Mouse (Mus musculus): ENCODE measurements around the gene Ncs1. TPM values are rescaled to one million over a fixed set of nuclear protein-coding genes. Genes with fewer than 3 reads are reported as not detected.

The Ncs1 gene
- polyA plus RNA-seq, 1 experiment from 2014 or later = 45.6 TPM

- DNase-seq (ENCODE audit: low spot score) (peak; percentile 38), ATAC-seq (ENCODE audit: low read depth) (peak; percentile 30)
- Histone ChIP-seq H3K27ac (replicated peaks; ENCODE audit: low read depth, low read length) (peak overlapping the region; percentile 72), H3K36me3 (ENCODE audit: control insufficient read depth, insufficient read depth, low read length) (0 out of 2 replicates have a peak, but pooled peaks cover 4% of the 10 kb centered on the region), H3K9me3 (ENCODE audit: control insufficient read depth, low read length) (no peaks in the 10 kb centered on the region), H3K9ac (ENCODE audit: low read depth, low read length) (peak overlapping the region; percentile 89), H3K27me3 (replicated peaks; ENCODE audit: control insufficient read depth, insufficient read depth, low read length) (no peaks in the 10 kb centered on the region), H3K4me3 (ENCODE audit: low read depth, low read length) (peak overlapping the region; percentile 81), H3K4me2 (ENCODE audit: low read depth, low read length) (peak overlapping the region; percentile 81), H3K4me1 (ENCODE audit: control insufficient read depth, insufficient read depth, low read length) (peaks cover 22% of the 10 kb centered on the region)
- WGBS = 0% methylated on average over 25 of the region's 41 CpGs
These were observed 788 bp downstream of the Ncs1 start for GRCm38 (mm10) chr2:31246251-31246971.

- 0 out of 2 replicates have a peak, but pooled peaks cover 4% of the 10 kb centered on the region for H3K36me3 ChIP-seq (ENCODE audit: control insufficient read depth, insufficient read depth, low read length)
- no peak for DNase-seq (ENCODE audit: low spot score)
- H3K9me3 ChIP-seq (ENCODE audit: control insufficient read depth, low read length) = no peaks in the 10 kb centered on the region
- peaks cover 22% of the 10 kb centered on the region for H3K4me1 ChIP-seq (ENCODE audit: control insufficient read depth, insufficient read depth, low read length)
- H3K9ac ChIP-seq (ENCODE audit: low read depth, low read length) = no peak overlapping the region
- H3K27ac ChIP-seq (replicated peaks; ENCODE audit: low read depth, low read length) = no peak overlapping the region
- ATAC-seq (ENCODE audit: low read depth) = no peak
- no peaks in the 10 kb centered on the region for H3K27me3 ChIP-seq (replicated peaks; ENCODE audit: control insufficient read depth, insufficient read depth, low read length)
- H3K4me3 ChIP-seq (ENCODE audit: low read depth, low read length) = no peak overlapping the region
- WGBS = 87% methylated on average over 6 of the region's 6 CpGs
- H3K4me2 ChIP-seq (ENCODE audit: low read depth, low read length) = no peak overlapping the region
These were observed 3.2 kb downstream of the Ncs1 start for GRCm38 (mm10) chr2:31248856-31249255.

- Histone ChIP-seq H3K4me2 (ENCODE audit: low read depth, low read length) (no peak overlapping the region), H3K4me3 (ENCODE audit: low read depth, low read length) (no peak overlapping the region), H3K36me3 (ENCODE audit: control insufficient read depth, insufficient read depth, low read length) (0 out of 2 replicates have a peak, but pooled peaks cover 4% of the 10 kb centered on the region), H3K27me3 (replicated peaks; ENCODE audit: control insufficient read depth, insufficient read depth, low read length) (no peaks in the 10 kb centered on the region), H3K9ac (ENCODE audit: low read depth, low read length) (no peak overlapping the region), H3K4me1 (ENCODE audit: control insufficient read depth, insufficient read depth, low read length) (peaks cover 28% of the 10 kb centered on the region), H3K9me3 (ENCODE audit: control insufficient read depth, low read length) (no peaks in the 10 kb centered on the region), H3K27ac (replicated peaks; ENCODE audit: low read depth, low read length) (no peak overlapping the region)
- no peak for DNase-seq (ENCODE audit: low spot score)
- no peak for ATAC-seq (ENCODE audit: low read depth)
- 96% methylated on average over 4 of the region's 4 CpGs for WGBS
These were observed 6.5 kb downstream of the Ncs1 start for GRCm38 (mm10) chr2:31252167-31252566.

GRCm38 (mm10) chr2:31253463-31253862, 7.8 kb downstream of the Ncs1 start:
- Histone ChIP-seq H3K4me2 (ENCODE audit: low read depth, low read length) (no peak overlapping the region), H3K27me3 (replicated peaks; ENCODE audit: control insufficient read depth, insufficient read depth, low read length) (no peaks in the 10 kb centered on the region), H3K4me1 (ENCODE audit: control insufficient read depth, insufficient read depth, low read length) (peaks cover 33% of the 10 kb centered on the region), H3K9me3 (ENCODE audit: control insufficient read depth, low read length) (no peaks in the 10 kb centered on the region), H3K36me3 (ENCODE audit: control insufficient read depth, insufficient read depth, low read length) (0 out of 2 replicates have a peak, but pooled peaks cover 4% of the 10 kb centered on the region), H3K9ac (ENCODE audit: low read depth, low read length) (no peak overlapping the region), H3K27ac (replicated peaks; ENCODE audit: low read depth, low read length) (no peak overlapping the region), H3K4me3 (ENCODE audit: low read depth, low read length) (no peak overlapping the region)
- ATAC-seq (ENCODE audit: low read depth) (no peak), DNase-seq (ENCODE audit: low spot score) (peak; percentile 49)
- WGBS = 85% methylated on average over 3 of the region's 3 CpGs

- Histone ChIP-seq H3K4me2 (ENCODE audit: low read depth, low read length) (no peak overlapping the region), H3K4me1 (ENCODE audit: control insufficient read depth, insufficient read depth, low read length) (peaks cover 43% of the 10 kb centered on the region), H3K27ac (replicated peaks; ENCODE audit: low read depth, low read length) (no peak overlapping the region), H3K36me3 (ENCODE audit: control insufficient read depth, insufficient read depth, low read length) (no peaks in the 10 kb centered on the region), H3K9ac (ENCODE audit: low read depth, low read length) (no peak overlapping the region), H3K4me3 (ENCODE audit: low read depth, low read length) (no peak overlapping the region), H3K9me3 (ENCODE audit: control insufficient read depth, low read length) (no peaks in the 10 kb centered on the region), H3K27me3 (replicated peaks; ENCODE audit: control insufficient read depth, insufficient read depth, low read length) (no peaks in the 10 kb centered on the region)
- DNase-seq (ENCODE audit: low spot score) = no peak
- ATAC-seq (ENCODE audit: low read depth) = no peak
- WGBS = 84% methylated on average over 3 of the region's 3 CpGs
These were observed 9.2 kb downstream of the Ncs1 start for GRCm38 (mm10) chr2:31254806-31255205.

- H3K4me2 ChIP-seq (ENCODE audit: low read depth, low read length) = peak overlapping the region; percentile 36
- peak overlapping the region; percentile 72 for H3K27ac ChIP-seq (replicated peaks; ENCODE audit: low read depth, low read length)
- H3K4me1 ChIP-seq (ENCODE audit: control insufficient read depth, insufficient read depth, low read length) = peaks cover 43% of the 10 kb centered on the region
- no peaks in the 10 kb centered on the region for H3K9me3 ChIP-seq (ENCODE audit: control insufficient read depth, low read length)
- H3K4me3 ChIP-seq (ENCODE audit: low read depth, low read length) = 0 out of 2 replicates have a peak overlapping the region, but pooled peaks have one; percentile 1
- H3K27me3 ChIP-seq (replicated peaks; ENCODE audit: control insufficient read depth, insufficient read depth, low read length) = no peaks in the 10 kb centered on the region
- no peaks in the 10 kb centered on the region for H3K36me3 ChIP-seq (ENCODE audit: control insufficient read depth, insufficient read depth, low read length)
- DNase-seq (ENCODE audit: low spot score) (peak; percentile 85), ATAC-seq (ENCODE audit: low read depth) (peak; percentile 53; the same call in 1 of the 2 replicates)
- WGBS = 22% methylated on average over 16 of the region's 21 CpGs
- peak overlapping the region; percentile 35 for H3K9ac ChIP-seq (ENCODE audit: low read depth, low read length)
These were observed 10.6 kb downstream of the Ncs1 start for GRCm38 (mm10) chr2:31255952-31256938.

- H3K9ac ChIP-seq (ENCODE audit: low read depth, low read length) = no peak overlapping the region; the same call in 1 of the 2 replicates
- H3K4me1 ChIP-seq (ENCODE audit: control insufficient read depth, insufficient read depth, low read length) = peaks cover 43% of the 10 kb centered on the region
- H3K27ac ChIP-seq (replicated peaks; ENCODE audit: low read depth, low read length) = peak overlapping the region; percentile 72; the same call in 1 of the 2 replicates
These were observed 11.5 kb downstream of the Ncs1 start for GRCm38 (mm10) chr2:31257096-31257495.

GRCm38 (mm10) chr2:31258609-31259366, 13.2 kb downstream of the Ncs1 start:
- H3K4me3 ChIP-seq (ENCODE audit: low read depth, low read length) = peak overlapping the region; percentile 43
- ATAC-seq (ENCODE audit: low read depth) = peak; percentile 74
- 12% methylated on average over 22 of the region's 22 CpGs for WGBS
- peak overlapping the region; percentile 82 for H3K4me2 ChIP-seq (ENCODE audit: low read depth, low read length)
- H3K36me3 ChIP-seq (ENCODE audit: control insufficient read depth, insufficient read depth, low read length) = no peaks in the 10 kb centered on the region
- H3K9me3 ChIP-seq (ENCODE audit: control insufficient read depth, low read length) = no peaks in the 10 kb centered on the region
- peak overlapping the region; percentile 58 for H3K9ac ChIP-seq (ENCODE audit: low read depth, low read length)
- H3K27ac ChIP-seq (replicated peaks; ENCODE audit: low read depth, low read length) = peak overlapping the region; percentile 48
- H3K27me3 ChIP-seq (replicated peaks; ENCODE audit: control insufficient read depth, insufficient read depth, low read length) = no peaks in the 10 kb centered on the region
- DNase-seq (ENCODE audit: low spot score) = peak; percentile 95
- peaks cover 57% of the 10 kb centered on the region for H3K4me1 ChIP-seq (ENCODE audit: control insufficient read depth, insufficient read depth, low read length)

More at GRCm38 (mm10) chr2:31257096-31257495, 11.5 kb downstream of the Ncs1 start:
- ATAC-seq (ENCODE audit: low read depth) = no peak
- DNase-seq (ENCODE audit: low spot score) = no peak
- 46% methylated on average over 6 of the region's 6 CpGs for WGBS
- Histone ChIP-seq H3K27me3 (replicated peaks; ENCODE audit: control insufficient read depth, insufficient read depth, low read length) (no peaks in the 10 kb centered on the region), H3K4me3 (ENCODE audit: low read depth, low read length) (no peak overlapping the region), H3K4me2 (ENCODE audit: low read depth, low read length) (peak overlapping the region; percentile 36; the same call in 1 of the 2 replicates), H3K36me3 (ENCODE audit: control insufficient read depth, insufficient read depth, low read length) (no peaks in the 10 kb centered on the region), H3K9me3 (ENCODE audit: control insufficient read depth, low read length) (no peaks in the 10 kb centered on the region)
